Mouse (Mus musculus) inflammation-experienced regulatory T-cells, adult 16 weeks (primary cell): Measurements from ENCODE around the gene Cdh24. TPM values are rescaled to one million over a fixed set of nuclear protein-coding genes. Genes with fewer than 3 reads are reported as not detected.

ENCODE experiments used
- polyA plus RNA-seq: library from polyadenylated mRNA; unstranded; fragments of 100-300 nt; shearing (Covaris generic); gene quantifications from one replicate; pipeline ENCODE4 v1.2.1, GENCODE M21; 2017

Gene Cdh24
- polyA plus RNA-seq, result 0.68 TPM

GRCm38 (mm10) chr14:54641305-54641969 is at the start of gene Cdh24:
Gene Cdh24, minus strand, starts transcription at chr14:54641364.

GRCm38 (mm10) chr14:54686522-54687143 is 45.5 kb upstream of the Cdh24 start, which contains the start of gene Acin1:
Gene Acin1, minus strand, starts transcription at chr14:54686931.

GRCm38 (mm10) chr14:54686063-54686521 is 44.9 kb upstream of the Cdh24 start, which contains the start of gene 1700123O20Rik:
Gene 1700123O20Rik, plus strand, starts transcription at chr14:54686216.

GRCm38 (mm10) chr14:54640946-54641304 is 239 bp downstream of the Cdh24 start, which contains the start of gene Gm17606:
Gene Gm17606, plus strand, starts transcription at chr14:54640952.

GRCm38 (mm10) chr14:54621133-54621532 is 20.0 kb downstream of the Cdh24 start, which contains the start of gene Psmb11:
Gene Psmb11, plus strand, starts transcription at chr14:54621433.

GRCm38 (mm10) chr14:54617897-54618365 is 23.2 kb downstream of the Cdh24 start, which contains the start of gene Psmb5:
Gene Psmb5, minus strand, starts transcription at chr14:54618022.

GRCm38 (mm10) chr14:54605752-54606321 is 35.3 kb downstream of the Cdh24 start, which contains the start of gene 4931414P19Rik:
Gene 4931414P19Rik, minus strand, starts transcription at chr14:54605993.

Other genes with a start within 250 kb of the Cdh24 start
- gene Slc7a7, start 223.6 kb downstream of the Cdh24 start, polyA plus RNA-seq, result 2.7 TPM
- gene Mrpl52, start 214.5 kb downstream of the Cdh24 start, polyA plus RNA-seq, result 229 TPM
- gene Mmp14, start 209.8 kb downstream of the Cdh24 start, polyA plus RNA-seq, result 1.9 TPM
- gene Lrp10, start 177.2 kb downstream of the Cdh24 start, polyA plus RNA-seq, result 89.5 TPM
- gene Rem2, start 165.3 kb downstream of the Cdh24 start, polyA plus RNA-seq, result 0.95 TPM
- 51.3 TPM for gene Prmt5, start 123.8 kb downstream of the Cdh24 start, polyA plus RNA-seq
- gene Haus4, start 86.7 kb downstream of the Cdh24 start, polyA plus RNA-seq, result 29.7 TPM
- gene Ajuba, start 63.8 kb downstream of the Cdh24 start, polyA plus RNA-seq, result 0.26 TPM
- 5.6 TPM for gene 4931414P19Rik, start 35.4 kb downstream of the Cdh24 start, polyA plus RNA-seq
- 235 TPM for gene Psmb5, start 23.3 kb downstream of the Cdh24 start, polyA plus RNA-seq
- gene Psmb11, start 19.9 kb downstream of the Cdh24 start, polyA plus RNA-seq, result not detected
- gene Gm17606, start 412 bp downstream of the Cdh24 start, polyA plus RNA-seq, result not detected
- gene 1700123O20Rik, start 44.9 kb upstream of the Cdh24 start, polyA plus RNA-seq, result 92.8 TPM
- gene Acin1, start 45.6 kb upstream of the Cdh24 start, polyA plus RNA-seq, result 113 TPM
- gene Gm29776, start 57.5 kb upstream of the Cdh24 start, polyA plus RNA-seq, result 0.16 TPM
- gene Cebpe, start 70.8 kb upstream of the Cdh24 start, polyA plus RNA-seq, result not detected
- gene Slc7a8, start 140.6 kb upstream of the Cdh24 start, polyA plus RNA-seq, result 0.74 TPM
- not detected for gene Rnf212b, start 172.8 kb upstream of the Cdh24 start, polyA plus RNA-seq
- 16.6 TPM for gene Homez, start 229.6 kb upstream of the Cdh24 start, polyA plus RNA-seq
- 0.60 TPM for gene Ppp1r3e, start 236.2 kb upstream of the Cdh24 start, polyA plus RNA-seq
- gene Bcl2l2, start 242.0 kb upstream of the Cdh24 start, polyA plus RNA-seq, result 0.59 TPM
- 0.38 TPM for gene Gm20521, start 242.1 kb upstream of the Cdh24 start, polyA plus RNA-seq